Mouse (Mus musculus) liver, adult 2 months (tissue): ENCODE measurements at regions not wholly inside any gene's neighbourhood (a gene's known extent, or its start where the extent isn't known, plus 50 kb on each side); places are given as distances from the start of the nearest gene placed in this dataset.

Experiments
- CTCF ChIP-seq: fragments of 200-500 bp; IDR thresholded peaks from 2 replicates; pipeline ENCODE4 v1.5.1; 2011; ENCODE audit warnings: low read depth, low read length, control low read depth
- POLR2A ChIP-seq: fragments of 200-500 bp; IDR thresholded peaks from 2 replicates; pipeline ENCODE4 v1.6.1; 2011; ENCODE audit warnings: low read length, control low read depth; ENCODE audit not compliant: insufficient read depth; ENCODE audit errors: extremely low read depth

DNA sequence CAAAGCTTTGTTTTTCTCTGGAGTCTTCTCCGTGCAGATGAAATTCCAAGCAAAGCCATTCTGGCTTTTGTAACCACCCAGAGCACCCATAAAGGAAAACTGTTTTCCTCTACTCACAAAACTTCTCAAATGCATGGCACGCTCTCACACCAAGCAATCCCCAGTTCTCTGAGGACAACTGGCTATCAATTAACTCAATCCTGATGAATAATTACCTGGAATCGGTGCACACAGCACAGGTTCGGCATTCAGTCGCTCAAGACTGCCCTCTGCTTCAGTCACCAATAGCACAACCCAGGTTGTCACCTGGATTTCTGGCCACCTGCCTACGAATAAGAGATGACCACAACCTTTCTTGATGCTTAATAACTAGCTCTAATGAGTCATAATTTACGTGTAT is 309.5 kb downstream of the Nedd1 start:
- TF ChIP-seq CTCF (no peak), POLR2A (no peak)
